ENCODE assay signal across 8 mouse cellular contexts in the genomic region with DNA sequence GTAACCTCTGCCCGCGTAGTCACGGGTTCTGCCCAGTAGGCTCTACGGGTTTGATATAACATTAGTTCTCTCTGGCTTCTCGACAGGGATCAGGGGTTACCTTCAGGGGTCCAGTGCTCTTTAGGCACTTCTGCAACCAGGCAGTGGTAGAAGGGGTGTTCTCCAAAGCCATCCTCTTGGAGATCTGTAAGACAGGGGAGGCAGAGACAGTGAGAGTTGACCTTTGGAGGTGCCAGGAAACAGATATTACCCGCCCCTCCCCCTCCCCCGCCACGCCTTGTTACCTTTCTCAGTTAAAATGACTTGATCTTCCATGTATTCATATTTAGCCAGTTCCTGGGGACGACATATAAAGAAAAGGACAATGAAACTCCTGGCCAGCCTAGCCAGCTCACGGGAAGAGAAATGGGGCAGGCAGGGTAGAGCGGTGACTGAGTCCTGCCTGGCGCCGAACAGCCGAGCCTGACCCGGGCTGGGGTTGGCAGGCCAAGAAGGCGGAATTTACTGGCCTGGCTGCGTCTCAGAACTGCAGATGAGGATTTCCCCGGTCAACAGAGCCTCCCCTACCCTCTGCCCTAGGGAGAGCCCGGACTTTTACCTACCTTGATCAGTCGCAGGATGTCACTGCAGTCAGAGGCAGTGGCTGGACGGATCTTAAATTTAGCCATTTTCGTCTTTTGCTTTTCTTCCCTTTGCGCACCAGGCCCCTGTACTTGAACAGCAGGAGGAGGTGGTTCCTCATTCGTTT. TPM values are rescaled to one million over a fixed set of nuclear protein-coding genes. Genes with fewer than 3 reads are reported as not detected.
DNase-seq lines count a peak whose midpoint lies in the region; ATAC-seq and TF ChIP-seq lines count a peak whose summit lies in the region.

No protein-coding gene starts in this region.

- no peaks in the 10 kb centered on the region; the same call in 1 of the 2 replicates for H3K27me3 ChIP-seq in forebrain, embryonic 10.5 days (ENCODE audit: poor library complexity, severe bottlenecking)
- no peaks in the 10 kb centered on the region for H3K27me3 ChIP-seq in stomach, embryonic 16.5 days (ENCODE audit: control insufficient read depth, insufficient read depth, low read length)

- ATAC-seq in frontal cortex, adult (ENCODE audit: low TSS enrichment), result peak; percentile 40
- ATAC-seq in stomach, embryonic 16.5 days (ENCODE audit: insufficient read depth, low FRiP score), result peak; percentile 64; the same call in 1 of the 2 replicates

- intact Hi-C loops in heart, postnatal 25 days (cut with DNase I), result loop anchor here (5.0 to 10.0 kb wide), 3 partner anchors 47 to 99 kb away; a partner anchor contains a TSS
- intact Hi-C loops in left cerebral cortex, postnatal 36 days (cut with DNase I), result loop anchor here (5.0 kb wide), 1 partner anchor 68 kb away; no protein-coding TSS in a partner anchor

- no peak for TF ChIP-seq POLR2A in brain, embryonic 14.5 days (IDR thresholded peaks at IDR 0.05; ENCODE audit: borderline replicate concordance, extremely low read depth, insufficient read depth, insufficient read length, poor library complexity, severe bottlenecking)

- H3K9ac ChIP-seq in stomach, embryonic 16.5 days (ENCODE audit: low read length), result peak overlapping the region; percentile 76

- no peak for DNase-seq in frontal cortex, adult 2 months (ENCODE audit: extremely low spot score in 1 of 2, low spot score in 1 of 2)
- peak; percentile 19 for DNase-seq in brain, embryonic 14.5 days (ENCODE audit: low read depth)
- DNase-seq in forebrain, embryonic 10.5 days (ENCODE audit: extremely low spot score, low spot score), result peak; percentile 21
- DNase-seq in heart, postnatal 25 days (ENCODE audit: low spot score), result peak; percentile 8
- peak; percentile 5 to 18 for DNase-seq in left cerebral cortex, postnatal 36 days (ENCODE audit: low spot score in 2 of 2)
- DNase-seq in mesoderm, embryonic 11.5 days (ENCODE audit: low read depth, low spot score), result peak; percentile 12

- H3K4me1 ChIP-seq in forebrain, embryonic 10.5 days, result no peaks in the 10 kb centered on the region
- H3K4me1 ChIP-seq in stomach, embryonic 16.5 days (ENCODE audit: control insufficient read depth, insufficient read depth, low read length), result no peaks in the 10 kb centered on the region

- peak overlapping the region; percentile 50 for H3K4me2 ChIP-seq in stomach, embryonic 16.5 days (ENCODE audit: low read depth, low read length)

- H3K4me3 ChIP-seq in forebrain, embryonic 10.5 days, result peak overlapping the region; percentile 56
- peak overlapping the region; percentile 67 for H3K4me3 ChIP-seq in stomach, embryonic 16.5 days (replicated peaks; ENCODE audit: low read length)

- H3K9me3 ChIP-seq in forebrain, embryonic 10.5 days, result no peaks in the 10 kb centered on the region
- H3K9me3 ChIP-seq in stomach, embryonic 16.5 days (replicated peaks; ENCODE audit: control insufficient read depth, low read length), result no peaks in the 10 kb centered on the region

- H3K27ac ChIP-seq in forebrain, embryonic 10.5 days, result peak overlapping the region; percentile 65; the same call in 1 of the 2 replicates
- H3K27ac ChIP-seq in stomach, embryonic 16.5 days (ENCODE audit: low read length), result peak overlapping the region; percentile 66

- no peaks in the 10 kb centered on the region for H3K36me3 ChIP-seq in forebrain, embryonic 10.5 days (replicated peaks)
- no peaks in the 10 kb centered on the region for H3K36me3 ChIP-seq in stomach, embryonic 16.5 days (ENCODE audit: control insufficient read depth, insufficient read depth, low read length)

- TF ChIP-seq CTCF in brain, embryonic 14.5 days (IDR thresholded peaks at IDR 0.05; ENCODE audit: borderline replicate concordance, extremely low read depth, insufficient read depth, insufficient read length), result no peak

- 35% methylated on average over 24 of the region's 24 CpGs for WGBS in forebrain, embryonic 10.5 days
- WGBS in stomach, embryonic 16.5 days, result 22% methylated on average over 21 of the region's 24 CpGs

RNA-seq across cellular contexts. Expression of a gene that starts 0.6 kb away (rescaled TPM):
- 99.6 and 107 TPM in 2 replicates for polyA plus RNA-seq in frontal cortex, adult 2 months (2012; rRNA removed)
- polyA plus RNA-seq in brain, embryonic 14.5 days (2012; rRNA removed), result 31.3 and 32.9 TPM in 2 replicates
- 58.4 and 65.7 TPM in 2 replicates for polyA plus RNA-seq in forebrain, embryonic 10.5 days (2016; fragmentation: Nextera tagmentation; extraction: Ambion mirVana)
- 10 to 100 TPM; 34.8 to 35.5 TPM for total RNA-seq in heart, postnatal 25 days (2021)
- total RNA-seq in left cerebral cortex, postnatal 36 days (2021), result 10 to 100 TPM; 60.9 to 66.2 TPM
- 191 and 213 TPM in 2 replicates for polyA plus RNA-seq in stomach, embryonic 16.5 days (2015; fragmentation: Nextera tagmentation; extraction: Ambion mirVana)

RNA-seq across cellular contexts. Expression of a gene that starts 46.6 kb away (rescaled TPM):
- polyA plus RNA-seq in frontal cortex, adult 2 months (2012; rRNA removed), result 12.6 and 15.7 TPM in 2 replicates
- polyA plus RNA-seq in brain, embryonic 14.5 days (2012; rRNA removed), result 17.6 and 21.1 TPM in 2 replicates
- 15.9 and 16.8 TPM in 2 replicates for polyA plus RNA-seq in forebrain, embryonic 10.5 days (2016; fragmentation: Nextera tagmentation; extraction: Ambion mirVana)
- total RNA-seq in heart, postnatal 25 days (2021), result 10 to 100 TPM; 25.1 to 32.3 TPM
- 10 to 100 TPM; 19.8 to 21.4 TPM for total RNA-seq in left cerebral cortex, postnatal 36 days (2021)
- polyA plus RNA-seq in stomach, embryonic 16.5 days (2015; fragmentation: Nextera tagmentation; extraction: Ambion mirVana), result 38.2 and 39.5 TPM in 2 replicates

Comparison
In these comparisons a context has a peak if more than half of its experiments do, and no peak if none do; other contexts are left out.
1. DNase-seq: peak in brain, embryonic 14.5 days (single experiment), forebrain, embryonic 10.5 days (single experiment), heart, postnatal 25 days (single experiment), left cerebral cortex, postnatal 36 days (2 of 2) and mesoderm, embryonic 11.5 days (single experiment); none in frontal cortex, adult 2 months (0 of 2).